Mouse (Mus musculus) testis, adult 2 months (tissue): ENCODE data around the gene Gas2l1.

Source experiments
- CTCF ChIP-seq: fragments of 200-500 bp; IDR thresholded peaks from 2 replicates; pipeline ENCODE4 v1.5.1; 2012; ENCODE audit warnings: low read depth, mild to moderate bottlenecking, inconsistent platforms, low read length, moderate library complexity; ENCODE audit not compliant: control insufficient read depth, insufficient read depth, insufficient replicate concordance
- POLR2A ChIP-seq: fragments of 200-500 bp; IDR thresholded peaks from 2 replicates; pipeline ENCODE4 v1.6.1; 2012; ENCODE audit warnings: low read depth, mild to moderate bottlenecking, inconsistent platforms, low read length, moderate library complexity; ENCODE audit not compliant: control insufficient read depth

- TF ChIP-seq CTCF (no peak), POLR2A (no peak)
Measured at GRCm38 (mm10) chr11:5037146-5037854, 27.8 kb downstream of the Gas2l1 start.
